In genomic region chr8:121301431-121301830, GRCm38 (mm10) we compare ENCODE assay signal across 8 mouse cellular contexts.
DNase-seq lines count a peak whose midpoint lies in the region; ATAC-seq and TF ChIP-seq lines count a peak whose summit lies in the region.

No protein-coding gene starts in this region.

- H3K9me3 ChIP-seq in kidney, embryonic 16.5 days (ENCODE audit: low read length) = no peaks in the 10 kb centered on the region
- H3K9me3 ChIP-seq in forebrain, postnatal 0 days (ENCODE audit: low read length) = no peaks in the 10 kb centered on the region
- no peaks in the 10 kb centered on the region for H3K9me3 ChIP-seq in limb, embryonic 15.5 days
- no peaks in the 10 kb centered on the region for H3K9me3 ChIP-seq in stomach, embryonic 15.5 days

- no peak for TF ChIP-seq CTCF in forebrain, postnatal 0 days (IDR thresholded peaks at IDR 0.05; ENCODE audit: low read depth)
- TF ChIP-seq CTCF in cerebellum, adult 2 months (IDR thresholded peaks at IDR 0.05; ENCODE audit: borderline replicate concordance, insufficient read depth, low read depth, low read length) = no peak

- WGBS in kidney, embryonic 16.5 days = 3% methylated on average over 15 of the region's 15 CpGs
- 13% methylated on average over 15 of the region's 15 CpGs for WGBS in forebrain, postnatal 0 days
- WGBS in limb, embryonic 15.5 days = 3% methylated on average over 15 of the region's 15 CpGs
- 7% methylated on average over 15 of the region's 15 CpGs for WGBS in stomach, embryonic 15.5 days
- 37% methylated on average over 15 of the region's 15 CpGs for WGBS in cerebellum, adult 2 months

- TF ChIP-seq POLR2A in cerebellum, adult 2 months (IDR thresholded peaks at IDR 0.05; ENCODE audit: borderline replicate concordance, insufficient read depth, low read length) = no peak

- ATAC-seq in kidney, embryonic 16.5 days (ENCODE audit: low FRiP score, low TSS enrichment) = peak; percentile 43
- no peak for ATAC-seq in forebrain, postnatal 0 days
- ATAC-seq in limb, embryonic 15.5 days (ENCODE audit: insufficient number of reproducible peaks, low FRiP score, low TSS enrichment, low read depth) = peak; percentile 61; the same call in 1 of the 2 replicates
- ATAC-seq in stomach, embryonic 15.5 days (ENCODE audit: insufficient read depth, low FRiP score, low read depth) = no peak

- H3K27ac ChIP-seq in kidney, embryonic 16.5 days (ENCODE audit: low read length) = peak overlapping the region; percentile 98
- H3K27ac ChIP-seq in forebrain, postnatal 0 days (ENCODE audit: low read depth, low read length) = no peak overlapping the region
- H3K27ac ChIP-seq in limb, embryonic 15.5 days = peak overlapping the region; percentile 62
- peak overlapping the region; percentile 86 for H3K27ac ChIP-seq in stomach, embryonic 15.5 days
- no peak overlapping the region for H3K27ac ChIP-seq in cerebellum, adult 2 months (ENCODE audit: insufficient read depth, low read length)

- H3K4me1 ChIP-seq in kidney, embryonic 16.5 days (ENCODE audit: insufficient read depth, low read length) = peaks cover 57% of the 10 kb centered on the region
- H3K4me1 ChIP-seq in forebrain, postnatal 0 days (ENCODE audit: insufficient read depth) = peaks cover 10% of the 10 kb centered on the region
- H3K4me1 ChIP-seq in limb, embryonic 15.5 days = peaks cover 40% of the 10 kb centered on the region
- peaks cover 26% of the 10 kb centered on the region for H3K4me1 ChIP-seq in stomach, embryonic 15.5 days
- no peaks in the 10 kb centered on the region for H3K4me1 ChIP-seq in cerebellum, adult 2 months (ENCODE audit: control insufficient read depth, insufficient read depth, low read length)

- H3K36me3 ChIP-seq in kidney, embryonic 16.5 days (ENCODE audit: insufficient read depth, low read length) = no peaks in the 10 kb centered on the region
- H3K36me3 ChIP-seq in forebrain, postnatal 0 days (ENCODE audit: insufficient read depth) = no peaks in the 10 kb centered on the region
- H3K36me3 ChIP-seq in limb, embryonic 15.5 days = no peaks in the 10 kb centered on the region
- H3K36me3 ChIP-seq in stomach, embryonic 15.5 days = no peaks in the 10 kb centered on the region

- peak overlapping the region; percentile 22 for H3K4me3 ChIP-seq in kidney, embryonic 16.5 days (ENCODE audit: low read length)
- H3K4me3 ChIP-seq in forebrain, postnatal 0 days (ENCODE audit: low read depth, low read length) = no peak overlapping the region
- H3K4me3 ChIP-seq in limb, embryonic 15.5 days = peak overlapping the region; percentile 20
- H3K4me3 ChIP-seq in stomach, embryonic 15.5 days (replicated peaks) = no peak overlapping the region; the same call in 1 of the 2 replicates
- H3K4me3 ChIP-seq in cerebellum, adult 2 months (replicated peaks; ENCODE audit: insufficient read depth, low read depth, low read length) = no peak overlapping the region

- peak overlapping the region; percentile 37 for H3K9ac ChIP-seq in kidney, embryonic 16.5 days (replicated peaks; ENCODE audit: low read length)
- no peak overlapping the region; the same call in 1 of the 2 replicates for H3K9ac ChIP-seq in forebrain, postnatal 0 days
- no peak overlapping the region for H3K9ac ChIP-seq in limb, embryonic 15.5 days
- H3K9ac ChIP-seq in stomach, embryonic 15.5 days = no peak overlapping the region

- DNase-seq in kidney, adult 11 months = no peak
- no peak for DNase-seq in forebrain, postnatal 0 days
- no peak for DNase-seq in cerebellum, adult 2 months
- no peak for DNase-seq in gastrocnemius, adult 8-10 months (ENCODE audit: low spot score in 2 of 2)
- no peak for DNase-seq in urinary bladder, postnatal 14 days (ENCODE audit: low spot score)

- peaks cover 1% of the 10 kb centered on the region; the same call in 1 of the 2 replicates for H3K27me3 ChIP-seq in kidney, embryonic 16.5 days (ENCODE audit: insufficient read depth, low read length)
- no peaks in the 10 kb centered on the region for H3K27me3 ChIP-seq in forebrain, postnatal 0 days (ENCODE audit: insufficient read depth, low read length)
- peaks cover 53% of the 10 kb centered on the region for H3K27me3 ChIP-seq in limb, embryonic 15.5 days
- no peaks in the 10 kb centered on the region for H3K27me3 ChIP-seq in stomach, embryonic 15.5 days (replicated peaks)
- H3K27me3 ChIP-seq in cerebellum, adult 2 months (ENCODE audit: control insufficient read depth, insufficient read depth, low read length) = no peaks in the 10 kb centered on the region; the same call in 1 of the 2 replicates

- H3K4me2 ChIP-seq in kidney, embryonic 16.5 days (replicated peaks; ENCODE audit: low read depth, low read length) = peak overlapping the region; percentile 49
- H3K4me2 ChIP-seq in forebrain, postnatal 0 days (ENCODE audit: low read depth) = peak overlapping the region; percentile 15; the same call in 1 of the 2 replicates
- H3K4me2 ChIP-seq in limb, embryonic 15.5 days = peak overlapping the region; percentile 48
- peak overlapping the region; percentile 40 for H3K4me2 ChIP-seq in stomach, embryonic 15.5 days

Comparison
In these comparisons a context has a peak if more than half of its experiments do, and no peak if none do; other contexts are left out.
1. ATAC-seq: peak in kidney, embryonic 16.5 days (single experiment) and limb, embryonic 15.5 days (single experiment); none in forebrain, postnatal 0 days (single experiment) and stomach, embryonic 15.5 days (single experiment).
2. H3K27ac ChIP-seq: peak in kidney, embryonic 16.5 days (single experiment), limb, embryonic 15.5 days (single experiment) and stomach, embryonic 15.5 days (single experiment); none in forebrain, postnatal 0 days (single experiment) and cerebellum, adult 2 months (single experiment).
3. H3K4me3 ChIP-seq: peak in kidney, embryonic 16.5 days (single experiment) and limb, embryonic 15.5 days (single experiment); none in forebrain, postnatal 0 days (single experiment), stomach, embryonic 15.5 days (single experiment) and cerebellum, adult 2 months (single experiment).
4. Peak in every context shown above with its lines, with median percentiles within 50 percentile points of each other: H3K4me2 ChIP-seq.